Mouse (Mus musculus) liver, embryonic 14.5 days (tissue): ENCODE data around the gene Pax8. TPM values are rescaled to one million over a fixed set of nuclear protein-coding genes. Genes with fewer than 3 reads are reported as not detected.

ENCODE experiments used
- ATAC-seq: fragments of 200-750 bp; cut with Nextera tagmentation; 2 replicates; pipeline ENCODE4 v1.8.0; 2017; ENCODE audit warnings: moderate number of reproducible peaks, mild to moderate bottlenecking, moderate library complexity; ENCODE audit not compliant: insufficient read depth
- DNase-seq, 3 experiments: peaks; one replicate each; pipeline ENCODE4 v3.0.0-alpha.2; 2012 to 2013; ENCODE audit warnings: low read depth in 3 of 3, low spot score in 3 of 3
- H3K27ac ChIP-seq: fragments of 300-500 bp; sonication (generic); 2 replicates; pipeline ENCODE4 v1.5.1; 2014; ENCODE audit warnings: moderate library complexity, mild to moderate bottlenecking, control low read depth, inconsistent platforms
- H3K27me3 ChIP-seq: fragments of 300-500 bp; sonication (generic); 2 replicates; pipeline ENCODE4 v1.6.1; 2014; ENCODE audit warnings: mild to moderate bottlenecking, low read length, moderate library complexity; ENCODE audit not compliant: control insufficient read depth, insufficient read depth
- H3K36me3 ChIP-seq: fragments of 300-500 bp; sonication (generic); replicated peaks from 2 replicates; pipeline ENCODE4 v1.6.1; 2014; ENCODE audit warnings: low read depth; ENCODE audit not compliant: control insufficient read depth, insufficient read depth
- H3K4me1 ChIP-seq, 2 experiments: fragments of 200-500 bp in 1 of 2; fragments of 300-500 bp in 1 of 2; sonication (generic) in 1 of 2; replicated peaks; 2 replicates each; pipeline ENCODE4 v1.6.1; 2012 to 2014; ENCODE audit warnings: antibody characterized with exemption in 1 of 2, inconsistent platforms in 1 of 2, low read length in 1 of 2; ENCODE audit not compliant: control insufficient read depth in 2 of 2, insufficient read depth in 2 of 2
- H3K4me2 ChIP-seq: fragments of 300-500 bp; sonication (generic); 2 replicates; pipeline ENCODE4 v1.6.1; 2014; ENCODE audit warnings: low read depth, mild to moderate bottlenecking, control low read depth, moderate library complexity
- H3K4me3 ChIP-seq, 2 experiments: fragments of 200-500 bp in 1 of 2; fragments of 300-500 bp in 1 of 2; sonication (generic) in 1 of 2; 2 replicates each; pipeline ENCODE4 v1.5.1; 2012 to 2014; ENCODE audit warnings: low read depth in 2 of 2, low read length in 2 of 2, mild to moderate bottlenecking in 2 of 2, control low read depth in 1 of 2, inconsistent platforms in 1 of 2, moderate library complexity in 1 of 2; ENCODE audit not compliant: insufficient read depth in 1 of 2
- H3K9ac ChIP-seq: fragments of 300-500 bp; sonication (generic); replicated peaks from 2 replicates; pipeline ENCODE4 v1.6.1; 2014; ENCODE audit warnings: mild to moderate bottlenecking, control low read depth, moderate library complexity
- H3K9me3 ChIP-seq: fragments of 300-500 bp; sonication (generic); 2 replicates; pipeline ENCODE4 v1.6.1; 2016; ENCODE audit warnings: low read length, mixed read lengths; ENCODE audit not compliant: control insufficient read depth
- CTCF ChIP-seq: IDR thresholded peaks from 2 replicates; pipeline ENCODE4 v1.5.1; 2016; ENCODE audit warnings: antibody characterized with exemption, low read depth, control low read depth
- EP300 ChIP-seq: IDR thresholded peaks from 2 replicates; pipeline ENCODE4 v1.6.1; 2016; ENCODE audit warnings: antibody characterized with exemption, low read depth
- WGBS: fragments of 180-500 bp; shearing (Covaris S2); extraction: QIAGEN DNeasy Blood & Tissue Kit; methylation state at CpG from one replicate; pipeline ENCODE4 v1.1.7; 2014; ENCODE audit not compliant: insufficient replicate concordance; 5-methylcytosine and 5-hydroxymethylcytosine counted together
- polyA plus RNA-seq, 2 experiments: library from polyadenylated mRNA; depleted of rRNA in 1 of 2; stranded (reverse) in 1 of 2; unstranded in 1 of 2; fragments of >200 nt; fragmentation: Nextera tagmentation in 1 of 2; extraction: Ambion mirVana in 1 of 2; gene quantifications; 2 replicates each; pipeline versions ENCODE4 v1.2.1 to v1.2.3; 2012 to 2014

The Pax8 gene
- polyA plus RNA-seq, 2 experiments = 0.03 TPM; not detected in 1

DNA sequence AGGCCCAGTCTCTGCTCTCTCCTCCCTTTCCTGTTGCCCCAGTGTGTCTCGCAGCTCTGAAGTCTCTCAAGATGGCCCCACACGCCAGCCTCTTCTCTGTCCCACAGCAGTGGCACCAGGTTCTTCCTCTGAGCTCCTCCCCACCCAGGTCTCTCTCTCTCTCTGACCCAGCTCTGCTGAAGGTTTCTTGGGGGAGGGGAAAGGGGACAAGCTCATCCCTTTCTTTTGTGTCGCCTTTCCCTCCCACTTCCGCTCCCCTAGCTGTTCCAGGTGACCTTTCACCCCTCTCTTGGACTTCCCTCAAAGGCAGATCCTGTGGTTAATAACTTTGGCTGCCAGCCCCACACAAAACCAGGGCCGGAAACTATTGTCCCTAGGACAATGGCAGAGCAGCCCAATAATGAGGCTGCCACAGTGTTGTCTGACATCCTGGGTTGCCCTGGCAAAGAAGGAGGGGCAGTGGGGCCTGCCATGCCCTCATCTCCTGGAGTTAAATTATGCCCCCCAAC is 27.6 kb upstream of the Pax8 start:
- 30% methylated on average over 5 of the region's 5 CpGs for WGBS
- Histone ChIP-seq H3K4me3 (no peak overlapping the region), H3K27ac (no peak overlapping the region), H3K36me3 (no peaks in the 10 kb centered on the region), H3K27me3 (no peaks in the 10 kb centered on the region), H3K9me3 (no peaks in the 10 kb centered on the region), H3K4me2 (no peak overlapping the region), H3K9ac (no peak overlapping the region), H3K4me1 (no peaks in the 10 kb centered on the region; a peak in 1 of 4 replicates)
- DNase-seq (no peak), ATAC-seq (no peak; the same call in 1 of the 2 replicates)
- TF ChIP-seq EP300 = no peak
- no peak for TF ChIP-seq CTCF

DNA sequence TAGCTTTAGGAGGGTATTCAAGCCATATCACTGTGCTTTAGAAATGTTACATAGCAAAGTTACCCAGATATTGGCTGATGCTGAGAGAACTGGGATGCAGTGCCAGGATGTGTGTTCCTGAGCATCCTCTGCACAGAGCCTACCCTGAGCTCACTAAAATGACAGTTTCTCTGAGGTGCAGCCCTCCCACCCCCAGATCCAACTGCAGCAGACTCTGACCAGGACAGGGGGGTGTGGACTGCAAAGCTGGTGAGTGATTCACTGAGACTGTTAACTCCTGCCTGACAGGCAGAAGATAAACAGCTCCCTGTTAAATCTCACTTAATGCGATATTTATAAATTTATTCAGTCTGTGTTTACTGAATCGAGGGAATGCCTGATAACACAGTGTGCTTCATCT is 25.5 kb upstream of the Pax8 start:
- Histone ChIP-seq H3K4me2 (no peak overlapping the region), H3K4me3 (no peak overlapping the region), H3K36me3 (no peaks in the 10 kb centered on the region), H3K27me3 (no peaks in the 10 kb centered on the region), H3K9me3 (no peaks in the 10 kb centered on the region), H3K4me1 (no peaks in the 10 kb centered on the region; a peak in 1 of 4 replicates), H3K27ac (no peak overlapping the region), H3K9ac (no peak overlapping the region)
- 49% methylated on average over 2 of the region's 2 CpGs for WGBS
- TF ChIP-seq EP300 (no peak), CTCF (no peak)
- DNase-seq (no peak), ATAC-seq (no peak)

DNA sequence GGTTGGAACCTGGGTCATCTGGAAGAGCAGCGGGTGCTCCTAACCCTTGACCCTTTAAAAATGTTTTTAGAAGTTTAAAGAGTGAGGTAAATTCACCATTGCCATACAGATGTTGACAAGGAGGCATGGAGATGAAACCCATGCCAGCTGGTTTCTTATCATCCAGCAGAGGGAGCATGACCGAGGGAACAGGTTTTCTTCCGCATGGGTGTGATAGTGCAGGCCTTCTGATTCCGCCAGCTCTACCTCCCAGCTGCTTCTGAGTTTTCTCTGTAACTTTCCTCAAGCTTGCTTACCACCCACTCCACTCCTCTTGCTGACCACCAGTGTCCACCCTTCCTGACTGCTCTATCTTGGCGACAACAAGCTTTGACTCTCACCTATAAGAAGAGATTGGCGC is 15.2 kb upstream of the Pax8 start:
- H3K36me3 ChIP-seq = no peaks in the 10 kb centered on the region
- no peak overlapping the region for H3K4me3 ChIP-seq
- no peak for DNase-seq
- H3K4me2 ChIP-seq = no peak overlapping the region
- no peak for ATAC-seq
- WGBS = 30% methylated on average over 6 of the region's 6 CpGs
- no peak overlapping the region for H3K9ac ChIP-seq
- H3K4me1 ChIP-seq = no peaks in the 10 kb centered on the region
- no peak overlapping the region for H3K27ac ChIP-seq
- H3K9me3 ChIP-seq = no peaks in the 10 kb centered on the region
- no peaks in the 10 kb centered on the region; the same call in 1 of the 2 replicates for H3K27me3 ChIP-seq
- TF ChIP-seq EP300 = no peak
- TF ChIP-seq CTCF = peak; percentile 44

DNA sequence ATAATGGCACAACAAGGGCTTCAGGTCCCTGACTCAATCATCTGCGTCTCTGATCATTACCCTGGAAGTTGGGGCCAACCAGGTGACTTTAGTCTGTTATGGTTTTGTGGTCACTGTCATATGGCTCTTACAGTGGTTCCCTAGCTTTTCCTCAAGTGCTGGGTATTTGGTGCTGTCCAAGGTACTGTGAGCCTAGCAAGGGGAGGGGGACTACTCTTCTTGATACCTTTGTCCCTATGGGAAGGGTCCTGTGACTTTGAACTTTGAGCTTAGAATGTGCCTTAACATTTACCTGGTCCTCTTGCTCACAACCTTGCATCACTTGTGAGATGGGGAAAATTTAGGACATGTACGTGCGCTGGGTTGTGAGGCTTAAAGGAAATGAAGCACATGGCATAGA is 13.3 kb upstream of the Pax8 start:
- Histone ChIP-seq H3K27ac (no peak overlapping the region), H3K4me2 (no peak overlapping the region), H3K4me1 (no peaks in the 10 kb centered on the region), H3K9ac (no peak overlapping the region), H3K36me3 (no peaks in the 10 kb centered on the region), H3K27me3 (no peaks in the 10 kb centered on the region; the same call in 1 of the 2 replicates), H3K9me3 (no peaks in the 10 kb centered on the region), H3K4me3 (no peak overlapping the region)
- no peak for TF ChIP-seq CTCF
- no peak for TF ChIP-seq EP300
- DNase-seq (no peak), ATAC-seq (no peak)
- WGBS = 35% methylated on average over 3 of the region's 3 CpGs

DNA sequence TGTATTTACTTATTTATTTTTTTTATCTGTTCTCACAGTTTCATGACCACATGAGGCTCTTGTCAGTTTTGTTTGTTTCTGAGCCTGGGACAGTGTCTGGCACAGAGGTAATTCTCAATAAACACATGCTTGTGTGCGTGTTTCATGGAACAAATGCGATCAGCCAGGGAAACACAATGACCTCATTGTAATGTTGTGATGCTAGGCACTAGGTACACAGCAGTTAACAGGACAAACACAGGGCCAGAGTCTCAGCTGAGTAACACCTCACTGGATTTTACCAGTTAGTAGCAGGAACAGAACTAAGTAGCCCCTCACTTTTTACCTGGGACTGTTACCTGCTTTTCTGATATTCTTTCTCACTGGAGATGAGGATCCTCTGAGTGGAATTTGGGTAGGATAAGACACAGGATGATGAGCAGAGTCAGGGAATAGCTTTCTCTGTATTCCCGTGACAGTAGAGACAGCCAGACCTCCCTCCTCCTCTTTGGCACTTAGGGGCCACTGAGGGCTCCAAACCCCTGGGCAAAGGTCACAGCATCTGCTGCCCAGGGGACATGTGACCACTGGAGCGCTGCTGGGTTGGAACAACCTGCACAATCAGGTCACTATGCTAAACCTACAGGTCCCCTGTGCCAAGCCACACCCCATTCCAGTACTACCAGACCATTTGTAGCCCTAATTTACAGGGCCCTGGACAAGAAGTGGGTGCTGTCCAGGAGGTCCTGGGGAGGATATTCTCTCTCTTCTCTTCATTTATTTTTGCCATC is 11.8 kb upstream of the Pax8 start:
- H3K27me3 ChIP-seq = no peaks in the 10 kb centered on the region; the same call in 1 of the 2 replicates
- no peak overlapping the region for H3K4me2 ChIP-seq
- H3K4me1 ChIP-seq = no peaks in the 10 kb centered on the region
- no peaks in the 10 kb centered on the region for H3K36me3 ChIP-seq
- H3K4me3 ChIP-seq = no peak overlapping the region
- H3K9ac ChIP-seq = no peak overlapping the region
- DNase-seq (no peak), ATAC-seq (no peak)
- H3K27ac ChIP-seq = no peak overlapping the region
- H3K9me3 ChIP-seq = no peaks in the 10 kb centered on the region
- no peak for TF ChIP-seq CTCF
- no peak for TF ChIP-seq EP300
- 45% methylated on average over 4 of the region's 4 CpGs for WGBS
